Mouse (Mus musculus): ENCODE measurements at regions not wholly inside any gene's neighbourhood (a gene's known extent, or its start where the extent isn't known, plus 50 kb on each side); places are given as distances from the start of the nearest gene placed in this dataset.

GRCm38 (mm10) chr10:118616031-118616615 lies 175.3 kb downstream of the Ifng start:
- TF ChIP-seq POLR2A (IDR thresholded peaks at IDR 0.05; ENCODE audit: low read depth, low read length) (no peak), CTCF (conservative IDR thresholded peaks at IDR 0.05; ENCODE audit: insufficient read depth, insufficient read length, low read depth, low read length) (no peak)
